Mouse (Mus musculus) urinary bladder, postnatal 4 days (tissue): ENCODE results near the gene Nbeal2.

Experiments used
- DNase-seq, 2 experiments: peaks; one replicate each; pipeline ENCODE4 v3.0.0; 2021 to 2022; ENCODE audit warnings: low spot score in 2 of 2

Gene Nbeal2

DNA sequence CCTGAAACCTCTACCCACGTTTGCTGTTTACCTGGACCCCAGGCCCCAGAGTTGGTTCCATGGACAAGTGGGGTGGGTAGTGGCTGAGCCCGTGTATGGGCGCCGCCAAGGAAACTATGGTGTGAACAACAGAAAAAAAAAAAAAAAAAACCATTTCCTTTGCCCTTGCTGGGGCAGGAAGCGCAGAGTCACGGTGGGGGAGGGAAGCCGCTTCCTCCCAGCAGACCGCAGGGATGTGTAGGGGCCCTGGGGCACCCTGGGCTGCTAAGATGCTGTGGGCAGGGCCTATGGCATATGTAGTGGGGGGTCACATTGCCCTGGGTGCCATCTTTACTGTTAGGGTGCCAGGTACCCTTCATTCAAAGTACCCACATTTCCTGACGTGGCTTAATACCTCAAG, 8.7 kb downstream of the Nbeal2 start:
- DNase-seq = no peak

DNA sequence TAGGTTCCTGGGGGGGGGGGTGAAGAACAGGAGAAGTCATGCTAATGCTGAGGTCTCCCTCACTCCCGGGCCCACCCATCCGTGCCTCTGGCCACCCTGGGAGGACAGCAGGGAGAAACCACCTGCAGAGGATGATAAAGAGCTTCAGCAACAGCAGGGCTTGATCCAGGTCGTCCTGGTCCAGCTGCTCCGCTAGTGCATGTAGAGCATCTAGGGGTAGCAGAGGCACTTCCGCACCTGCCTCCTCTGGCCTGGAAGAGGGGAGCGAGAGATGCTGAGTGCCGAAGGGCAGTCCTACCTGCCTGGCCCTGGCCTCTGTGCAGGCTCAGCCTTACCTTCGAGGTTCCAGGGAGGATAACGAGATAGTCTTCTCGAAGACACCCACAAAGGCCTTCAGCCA, 9.7 kb downstream of the Nbeal2 start:
- no peak for DNase-seq

DNA sequence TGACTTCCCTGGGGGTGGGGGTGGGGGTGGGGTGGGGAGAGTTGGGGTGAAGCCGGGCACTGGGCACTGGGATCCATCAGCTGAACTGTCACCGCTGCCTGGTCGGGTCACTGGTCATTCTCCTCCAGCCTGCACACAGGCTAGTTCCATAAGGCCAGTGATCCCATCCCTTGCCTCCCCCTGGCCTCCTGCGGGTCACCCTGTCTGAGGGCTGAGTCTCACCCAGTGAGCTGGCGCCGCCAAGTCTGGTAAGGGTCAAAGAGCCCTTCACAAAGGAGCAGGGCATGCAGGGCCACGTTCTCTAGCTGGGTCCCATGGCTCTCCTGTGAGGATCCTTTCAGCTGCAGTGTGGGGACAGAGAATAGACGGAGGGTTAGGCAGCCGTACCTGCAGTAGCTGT, 10.2 kb downstream of the Nbeal2 start:
- DNase-seq = no peak

DNA sequence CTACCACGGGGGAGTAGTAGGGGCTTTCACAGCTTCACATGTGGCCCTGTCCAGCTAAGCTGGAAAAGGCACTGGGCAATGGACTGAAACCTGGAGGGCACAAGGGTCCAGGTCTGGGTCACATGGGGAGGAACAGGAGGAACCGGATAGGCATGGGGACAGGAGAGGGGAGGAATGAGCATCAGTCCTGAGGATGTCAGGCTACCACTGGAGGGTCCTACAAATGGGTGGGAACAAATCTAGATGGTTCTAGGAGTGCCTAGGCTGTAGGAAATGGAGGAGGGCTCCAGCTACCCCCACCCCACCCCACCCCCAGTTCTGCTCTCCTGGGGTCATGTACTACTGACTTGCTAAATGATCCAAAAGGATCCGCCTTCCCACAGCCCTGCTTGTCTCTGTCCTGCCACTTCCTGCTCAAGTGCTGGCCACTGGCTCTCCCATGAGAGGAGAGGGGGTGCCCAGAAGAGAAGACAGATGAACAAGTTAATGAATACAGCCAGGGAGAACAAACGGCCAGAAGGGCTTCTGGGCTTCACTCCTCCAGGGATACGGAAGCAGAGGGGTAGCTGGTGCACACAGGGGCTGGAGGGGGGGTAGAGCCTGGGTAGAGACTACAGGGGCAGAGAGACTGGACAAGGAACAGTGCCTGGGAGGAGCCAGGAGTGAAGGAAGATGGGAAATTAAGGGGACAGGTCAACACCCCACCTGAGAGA, 11.0 kb downstream of the Nbeal2 start:
- DNase-seq = no peak

DNA sequence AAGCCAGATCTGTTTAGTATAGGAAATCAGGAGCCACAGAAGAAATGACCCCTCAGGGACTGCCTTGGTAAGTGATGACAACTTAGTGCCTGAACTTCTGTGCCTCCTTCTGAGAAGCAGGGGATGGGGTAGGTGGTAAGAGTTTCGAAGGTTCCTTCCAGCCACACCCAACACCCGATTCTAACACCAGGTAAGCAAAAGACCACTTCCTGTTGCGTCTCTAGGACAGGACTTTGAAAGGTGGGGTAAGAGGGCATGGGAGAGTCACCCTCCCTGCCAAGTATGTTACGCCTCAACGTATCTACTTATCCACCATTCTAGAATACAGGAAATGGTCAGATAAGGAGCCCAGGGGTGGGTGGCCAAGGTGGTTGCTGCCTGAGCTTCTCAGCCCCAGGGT, 13.0 kb downstream of the Nbeal2 start:
- DNase-seq = no peak

DNA sequence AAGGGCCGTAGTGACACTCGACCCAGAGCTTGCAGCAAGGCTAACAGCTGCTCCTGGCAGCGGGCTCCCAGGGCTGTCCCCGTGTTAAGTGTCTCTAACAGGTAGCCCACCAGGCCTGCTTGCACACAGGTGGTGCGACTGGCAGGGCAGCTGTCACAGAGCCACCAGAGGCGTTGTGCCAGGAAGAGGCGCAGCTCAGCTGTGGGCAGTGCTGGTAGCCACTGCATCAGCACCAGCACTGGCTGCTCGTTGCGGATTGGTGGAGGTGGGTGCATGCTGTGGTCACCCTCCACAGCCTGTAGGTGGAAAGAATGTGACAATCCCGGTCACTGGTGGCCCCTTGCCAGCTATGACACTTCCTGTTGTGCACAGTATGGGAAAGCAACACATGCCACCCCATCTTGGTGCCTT, 15.3 kb downstream of the Nbeal2 start:
- no peak for DNase-seq

DNA sequence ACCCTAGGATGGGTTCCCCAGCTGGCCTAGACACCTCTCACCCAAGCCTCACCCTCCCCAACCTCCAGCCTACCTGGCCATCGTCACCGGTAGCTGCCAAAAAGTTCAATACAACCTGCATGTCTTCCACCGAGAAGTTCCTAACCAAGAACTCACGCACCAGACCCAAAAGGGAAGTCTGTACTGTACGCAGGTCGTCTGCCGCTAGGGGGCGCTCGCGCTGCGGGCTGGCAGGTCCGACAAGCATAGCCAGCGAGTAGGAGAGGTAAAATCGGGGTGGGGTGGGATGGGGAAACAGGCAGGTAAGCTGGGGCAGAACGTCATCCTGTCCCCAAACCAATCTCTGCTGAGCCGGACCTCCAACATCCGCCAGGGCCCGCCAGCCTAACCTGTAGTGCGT, 18.7 kb downstream of the Nbeal2 start:
- peak; percentile 76 to 91 for DNase-seq

DNA sequence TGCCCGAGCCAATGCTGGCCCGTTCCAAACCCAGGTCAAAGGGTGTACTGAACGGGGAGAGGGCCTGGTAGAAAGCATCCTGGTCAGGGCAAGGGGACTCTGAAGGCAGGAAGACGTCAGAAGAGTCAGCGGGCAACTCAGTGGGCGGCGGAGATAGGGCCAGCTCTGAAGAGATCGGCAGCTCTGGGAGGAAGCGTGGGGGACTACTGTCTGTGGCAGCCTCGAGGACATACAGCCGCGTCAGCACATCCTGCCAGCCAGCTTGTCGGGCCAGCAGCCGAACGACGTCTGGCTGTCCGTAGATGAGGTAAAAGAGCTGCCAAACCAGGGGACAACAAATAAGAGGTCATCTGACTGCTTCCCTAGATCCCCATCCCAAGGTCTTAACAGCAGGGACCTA, 20.1 kb downstream of the Nbeal2 start:
- no peak for DNase-seq

DNA sequence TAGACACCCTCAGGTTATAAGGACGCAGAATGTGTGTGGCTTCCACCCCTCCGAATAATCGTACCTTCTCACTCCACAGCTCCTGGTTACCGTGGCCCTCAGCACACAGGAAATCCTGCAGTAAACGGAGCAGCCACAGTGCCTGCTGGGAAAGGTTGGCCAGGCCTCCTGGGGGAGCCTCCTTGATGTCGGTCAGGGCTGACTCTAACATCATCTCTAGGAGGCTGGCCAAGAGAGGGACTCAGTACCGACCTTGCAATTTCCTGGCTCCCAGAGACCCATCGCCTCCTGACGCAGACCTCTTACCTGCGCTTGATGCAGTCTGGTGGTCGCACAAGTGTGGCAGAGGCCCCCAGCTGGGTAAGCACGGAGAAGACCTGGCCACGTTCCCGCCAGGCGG, 21.3 kb downstream of the Nbeal2 start:
- DNase-seq = no peak

DNA sequence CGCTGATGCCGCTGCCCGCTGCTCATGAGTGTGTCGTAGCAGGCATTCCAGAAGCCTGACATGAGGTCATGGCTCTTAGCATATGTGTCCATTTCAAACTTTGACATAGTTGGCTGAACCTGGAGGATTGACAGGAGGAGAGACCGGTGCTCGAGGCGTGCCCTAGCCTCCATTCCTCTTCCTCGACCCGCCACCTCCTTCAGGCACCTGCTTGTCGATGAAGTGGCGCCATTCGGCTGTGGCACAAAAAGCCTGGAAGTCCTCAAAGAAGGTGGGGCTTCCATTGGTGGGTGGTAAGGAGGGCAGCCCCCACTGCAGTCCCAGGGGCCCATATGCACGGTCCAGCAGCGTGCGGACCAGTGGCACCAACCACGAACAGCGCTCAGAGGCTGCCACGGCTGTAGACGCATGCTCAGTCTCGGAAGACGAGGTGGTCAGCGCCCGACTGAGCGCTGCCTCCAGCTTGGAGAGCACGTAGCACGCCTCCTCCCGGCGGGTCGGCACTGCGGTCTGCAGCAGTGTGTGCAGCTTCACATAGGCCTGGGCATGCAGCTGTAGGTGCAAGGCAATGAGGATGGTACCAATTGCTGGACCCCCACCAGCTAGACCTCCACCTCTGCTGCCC, 22.2 kb downstream of the Nbeal2 start:
- no peak for DNase-seq

DNA sequence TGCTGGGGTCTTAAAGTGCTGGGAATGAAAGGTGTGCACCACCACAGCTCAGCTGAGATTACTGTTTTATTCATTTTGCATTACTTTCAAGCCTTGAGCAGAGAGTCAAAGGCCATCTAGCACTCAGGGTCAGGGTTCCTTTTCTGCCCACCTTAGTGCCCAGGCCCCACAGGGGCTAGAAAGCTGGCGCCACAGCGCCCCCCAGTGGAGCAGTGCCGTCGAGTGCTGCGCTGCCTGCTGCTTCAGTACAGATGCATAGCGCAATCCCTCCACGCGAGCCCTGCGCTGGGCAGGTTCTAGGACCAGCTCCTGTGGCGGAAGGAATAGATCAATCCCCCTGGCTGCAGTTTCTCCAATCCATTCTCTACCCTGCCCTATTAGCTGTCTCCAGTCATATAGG, 22.8 kb downstream of the Nbeal2 start:
- no peak for DNase-seq

DNA sequence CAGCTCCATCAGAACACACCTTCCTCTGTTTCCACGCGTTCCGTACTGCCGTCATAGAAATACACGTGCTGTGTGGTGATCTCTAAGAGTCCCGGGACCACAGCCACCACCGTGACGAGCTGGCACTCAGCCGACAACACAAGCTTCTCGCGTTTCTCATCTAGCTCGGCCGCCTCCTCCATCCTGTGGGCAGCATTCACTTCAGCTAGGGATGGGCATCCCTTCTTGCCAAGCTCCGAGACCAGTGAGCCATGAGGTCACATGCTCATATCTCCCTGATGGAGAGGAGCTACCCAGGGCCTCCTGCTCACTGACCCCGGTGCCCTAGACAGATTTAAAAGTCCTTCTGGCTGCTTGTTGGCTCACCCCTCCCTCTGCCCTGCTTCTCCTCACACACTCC, 23.8 kb downstream of the Nbeal2 start:
- DNase-seq = no peak

DNA sequence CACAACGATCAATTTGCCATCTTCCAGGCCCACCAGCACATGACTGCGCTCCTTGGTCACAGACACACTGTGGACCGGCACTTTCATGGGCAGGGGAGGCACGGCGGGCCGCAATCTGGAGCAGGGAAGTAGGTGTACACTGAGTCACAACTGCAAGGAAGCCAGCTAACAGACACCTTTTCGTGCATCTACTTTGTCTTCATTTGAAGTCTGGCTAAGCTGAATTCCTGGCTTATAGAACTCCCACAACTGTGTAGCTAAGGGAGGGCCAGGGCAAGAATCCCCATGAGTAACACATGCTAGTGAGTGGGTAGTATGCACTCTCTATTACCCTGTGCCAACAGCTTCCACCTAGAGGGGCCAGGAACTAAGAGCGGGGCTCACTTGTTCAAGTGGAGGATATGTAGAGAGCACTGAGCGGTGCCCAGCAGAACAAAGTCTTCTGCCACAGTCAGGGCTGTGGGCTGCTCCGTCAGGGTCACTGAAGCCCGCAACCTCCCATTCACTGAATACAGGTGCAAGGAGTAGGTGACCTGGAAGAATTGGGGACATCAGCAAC, 28.5 kb downstream of the Nbeal2 start:
- no peak for DNase-seq

DNA sequence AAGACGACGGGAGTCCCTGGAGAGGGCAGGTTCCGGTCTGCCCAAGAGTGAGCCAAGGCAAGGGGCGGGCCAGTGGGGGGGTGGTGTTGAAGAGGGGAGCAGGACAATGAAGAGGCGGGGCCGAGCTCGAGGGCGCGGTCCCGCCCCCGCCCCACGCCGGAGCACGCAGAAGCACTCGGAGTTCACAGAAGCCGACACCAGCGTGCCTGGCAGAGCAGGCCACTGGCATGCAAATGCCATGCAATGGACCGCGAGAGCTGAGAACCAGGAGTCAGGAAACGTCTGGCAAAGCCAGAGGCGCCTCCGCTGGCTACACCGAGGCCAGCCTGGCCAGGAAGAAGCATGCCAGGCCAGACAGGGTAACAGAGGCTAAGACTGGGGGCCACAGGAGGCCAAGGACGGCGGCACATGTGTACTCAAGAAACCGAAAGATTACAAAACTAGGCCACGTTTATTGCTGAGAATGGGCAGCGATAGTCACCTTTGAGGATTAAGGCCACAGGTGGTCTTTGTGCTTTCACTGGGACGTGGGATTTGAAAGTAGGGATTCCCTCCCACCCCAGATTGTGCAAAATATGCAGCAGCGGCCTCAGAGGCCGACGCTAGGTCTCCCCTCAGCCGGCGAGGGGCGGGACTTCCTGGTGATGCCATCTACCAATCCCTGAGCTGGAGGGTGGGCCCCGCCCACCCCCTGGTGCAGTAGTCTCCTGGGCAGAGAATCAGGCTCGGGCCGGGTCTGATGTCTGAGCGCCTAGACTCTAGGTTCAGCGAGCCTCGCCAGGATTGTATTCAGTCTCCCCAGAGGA, 29.4 kb downstream of the Nbeal2 start, which contains the start of gene Nradd:
Nradd (minus strand) TSS at position 92 of the 806 bp plus-strand sequence.
- peak; percentile 84 to 89 for DNase-seq

DNA sequence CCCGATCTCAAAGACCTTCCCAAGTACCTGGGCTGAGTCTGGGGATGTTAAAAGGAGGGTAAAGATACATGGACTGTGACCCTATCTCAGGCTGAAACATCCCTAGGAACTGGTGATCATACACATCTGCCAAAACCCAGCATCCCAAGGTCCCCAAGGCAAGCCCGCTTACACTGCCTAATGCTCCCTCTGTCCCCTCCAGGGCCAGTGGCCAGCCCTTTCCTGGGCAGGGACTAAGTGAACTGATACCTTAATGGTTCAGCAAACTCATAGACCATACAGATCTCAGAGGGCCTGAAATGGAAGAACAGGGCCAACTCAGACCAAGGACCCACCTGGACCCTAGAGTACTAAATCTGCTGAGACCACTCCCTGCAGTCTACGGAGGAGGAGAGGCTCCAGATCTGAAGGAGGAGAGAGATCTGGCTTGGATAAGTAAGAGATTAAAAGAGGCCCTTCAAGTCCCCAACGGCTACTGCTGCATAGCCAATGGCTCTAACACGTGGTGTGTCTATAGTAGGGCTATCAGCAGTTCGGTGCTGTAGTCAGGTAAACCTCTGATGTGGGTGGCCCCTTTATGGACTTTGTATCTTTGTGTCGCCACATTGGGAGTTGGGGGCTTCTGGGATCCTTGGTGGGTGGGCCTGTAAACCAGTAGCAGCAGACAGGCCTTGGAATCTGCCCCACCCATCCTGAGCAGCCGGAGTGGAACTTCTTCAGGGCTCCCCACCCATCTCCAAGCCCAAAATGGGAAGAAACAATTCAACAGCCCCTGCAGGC, 30.4 kb downstream of the Nbeal2 start:
- DNase-seq = peak; percentile 17 to 55

DNA sequence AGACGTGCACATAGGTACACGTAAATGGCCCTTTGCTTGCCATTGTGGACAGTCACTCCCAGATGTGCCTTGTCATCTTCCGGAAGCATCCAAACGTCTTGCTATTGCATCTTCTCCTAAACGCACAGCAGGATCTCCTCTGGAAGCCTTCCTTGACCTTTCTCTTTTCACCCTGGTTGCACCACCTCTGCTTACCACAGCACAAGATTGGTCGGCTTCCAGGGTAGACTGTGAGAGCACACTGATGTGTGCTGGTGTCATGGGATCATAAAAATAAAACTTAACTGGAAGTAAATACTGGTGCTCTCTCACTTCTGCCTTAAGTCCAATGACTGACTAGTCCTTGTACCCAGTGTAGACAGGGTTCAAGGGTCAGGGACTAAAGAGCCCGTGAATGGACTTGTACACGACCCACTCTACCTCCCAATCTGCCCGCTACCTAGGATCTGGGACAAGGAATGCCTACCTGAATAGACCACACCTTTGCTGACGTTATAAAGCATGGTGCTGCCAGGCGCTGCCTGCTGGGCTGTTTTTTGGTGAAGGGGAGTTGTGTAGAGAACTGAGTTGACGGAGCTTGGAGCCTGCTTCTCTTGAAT, 31.2 kb downstream of the Nbeal2 start:
- no peak for DNase-seq

DNA sequence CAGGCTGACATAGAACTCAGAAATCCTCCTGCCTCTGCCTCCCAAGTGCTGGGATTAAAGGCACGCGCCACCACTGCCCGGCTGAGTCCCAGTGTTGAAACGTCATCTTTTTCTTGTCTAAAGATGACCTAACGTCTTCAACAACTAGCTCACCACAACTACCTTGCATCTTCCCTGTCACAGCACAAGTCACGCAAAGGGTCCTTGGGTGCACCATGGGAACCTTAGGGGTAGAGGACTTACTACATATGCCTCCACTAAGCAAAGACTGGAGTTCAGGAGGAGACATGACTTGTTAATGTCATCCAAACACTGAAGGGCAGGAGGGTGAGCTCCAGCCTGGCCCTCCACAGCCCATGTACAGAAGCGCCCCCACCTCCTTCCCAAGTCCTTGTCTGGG, 33.3 kb downstream of the Nbeal2 start:
- DNase-seq = no peak

DNA sequence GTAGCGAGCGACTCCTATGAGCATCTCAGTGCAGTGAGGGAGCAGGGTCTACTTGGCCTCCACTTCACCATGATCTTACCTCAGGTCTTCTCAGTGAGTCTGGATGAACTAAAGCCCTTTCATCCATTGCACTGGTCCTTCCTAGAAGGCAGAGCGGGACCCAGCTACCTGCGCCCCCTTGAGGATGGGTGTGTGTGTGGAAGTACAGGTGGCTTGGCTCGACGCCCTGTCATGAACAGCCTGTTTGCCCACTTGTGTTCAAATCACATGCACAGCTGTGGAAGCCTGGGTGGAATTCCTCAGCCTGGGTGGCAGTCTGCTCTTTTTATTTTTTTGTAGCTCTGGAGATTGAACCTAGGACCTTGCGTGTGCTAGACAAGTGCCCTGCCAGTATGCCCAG, 33.8 kb downstream of the Nbeal2 start:
- DNase-seq = no peak

DNA sequence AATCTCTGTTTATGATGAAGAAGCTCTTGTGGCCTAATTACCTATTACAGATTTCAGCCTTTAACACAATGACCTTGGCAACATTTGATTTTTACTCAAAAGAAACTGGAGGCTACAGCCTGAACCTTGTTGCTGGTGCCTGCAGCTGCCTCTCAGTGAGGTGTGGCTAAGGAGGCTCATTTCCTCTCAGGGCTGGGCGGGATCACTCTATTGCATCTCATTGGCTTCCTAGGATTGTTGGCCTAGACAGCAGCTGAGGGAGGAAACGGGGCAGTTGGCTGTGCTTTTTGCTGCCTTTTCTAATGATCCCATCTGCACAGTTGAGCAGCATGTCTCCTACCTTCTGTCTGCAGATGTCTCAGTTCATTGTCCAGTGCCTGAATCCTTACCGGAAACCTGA, 36.9 kb downstream of the Nbeal2 start:
- DNase-seq = peak in 1 of 2 experiments; percentile 17

DNA sequence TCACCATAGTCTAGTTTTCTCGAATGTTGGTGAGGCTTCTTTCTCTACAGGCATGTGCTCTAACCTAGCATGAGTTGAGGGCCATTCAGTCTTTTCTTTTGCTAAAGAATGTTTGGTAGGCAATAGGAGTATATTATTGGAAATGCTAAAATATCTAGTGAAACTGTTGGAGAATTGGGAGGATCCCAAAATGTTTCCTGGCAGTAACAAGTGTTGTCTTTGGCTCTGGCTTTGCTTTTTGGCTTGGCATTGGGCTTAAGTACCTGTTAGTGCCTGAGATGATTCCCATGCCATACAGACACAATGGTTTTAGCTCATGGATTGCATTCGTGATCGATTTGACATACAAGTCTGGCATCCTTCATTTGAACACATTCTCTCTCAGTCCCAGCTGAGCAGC, 42.5 kb downstream of the Nbeal2 start:
- DNase-seq = no peak

DNA sequence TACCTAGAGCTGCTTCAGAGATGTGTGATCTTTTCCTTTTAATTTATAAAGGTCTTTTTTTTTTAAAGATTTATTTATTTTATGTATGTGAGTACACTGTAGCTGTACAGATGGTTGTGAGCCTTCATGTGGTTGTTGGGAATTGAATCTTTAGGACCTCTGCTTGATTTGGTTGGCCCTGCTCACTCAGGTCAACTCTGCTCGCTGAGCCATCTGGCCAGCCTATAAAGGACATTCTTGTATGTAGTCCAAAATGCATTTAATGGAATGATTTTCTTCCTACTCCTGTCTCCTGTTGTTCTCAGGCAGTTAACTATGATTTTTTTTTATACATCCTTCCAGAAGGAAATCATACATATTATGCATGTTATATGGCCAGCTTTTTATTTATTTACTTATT, 70.4 kb downstream of the Nbeal2 start:
- DNase-seq = no peak
